Mouse (Mus musculus): ENCODE data around the gene Fbxl19.

DNA sequence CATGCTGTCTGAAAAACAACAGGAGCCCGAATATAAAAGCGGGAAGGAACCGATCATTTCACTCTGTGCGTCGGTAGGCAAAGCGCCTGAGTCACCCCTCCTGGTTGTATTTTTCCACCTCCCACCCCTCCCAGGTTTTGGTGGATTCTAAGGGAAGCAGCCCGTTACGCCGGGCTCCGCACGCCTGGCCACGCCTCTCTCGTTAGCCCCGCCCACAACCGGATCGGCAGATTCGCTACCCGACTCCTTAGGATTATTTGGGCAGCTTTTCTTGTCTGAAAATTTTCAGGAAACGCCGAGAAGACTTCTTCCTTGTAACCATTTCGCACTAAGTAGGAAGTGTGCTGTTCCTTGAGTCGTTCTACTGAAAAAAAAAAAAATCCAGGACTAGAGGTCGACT lies 32.1 kb downstream of the Fbxl19 start, which contains the start of gene Setd1a:
- TF ChIP-seq POLR2A (IDR thresholded peaks at IDR 0.05; ENCODE audit: low read depth, low read length) (no peak), CTCF (IDR thresholded peaks at IDR 0.05; ENCODE audit: extremely low read depth, insufficient read depth, insufficient read length, insufficient replicate concordance) (no peak)

Measured in spleen, adult 2 months (tissue).